Mouse (Mus musculus): Measurements from ENCODE around the gene Gm42688. TPM values are rescaled to one million over a fixed set of nuclear protein-coding genes. Genes with fewer than 3 reads are reported as not detected.

The Gm42688 gene
- polyA plus RNA-seq, 1 experiment = 1.9 TPM

GRCm38 (mm10) chr6:83136291-83136880 is 35.0 kb downstream of the Gm42688 start:
- TF ChIP-seq POLR2A (IDR thresholded peaks at IDR 0.05; ENCODE audit: low read depth, low read length) (peak; percentile 81), CTCF (IDR thresholded peaks at IDR 0.05; ENCODE audit: borderline replicate concordance, insufficient read depth, low read length) (no peak)
- peaks cover 6% of the 10 kb centered on the region; the same call in 1 of the 2 replicates for H3K4me1 ChIP-seq (ENCODE audit: control insufficient read depth, insufficient read depth, low read length)
- peak overlapping the region; percentile 56 for H3K4me3 ChIP-seq (ENCODE audit: insufficient read depth, low read length)
- peak overlapping the region; percentile 98 for H3K27ac ChIP-seq (ENCODE audit: insufficient read depth, low read length)

GRCm38 (mm10) chr6:83136881-83137575 is 35.6 kb downstream of the Gm42688 start:
- Histone ChIP-seq H3K4me1 (ENCODE audit: control insufficient read depth, insufficient read depth, low read length) (peaks cover 6% of the 10 kb centered on the region; the same call in 1 of the 2 replicates), H3K4me3 (ENCODE audit: insufficient read depth, low read length) (peak overlapping the region; percentile 56), H3K27ac (ENCODE audit: insufficient read depth, low read length) (peak overlapping the region; percentile 98)
- TF ChIP-seq POLR2A (IDR thresholded peaks at IDR 0.05; ENCODE audit: low read depth, low read length) = peak; percentile 71; the same call in 1 of the 2 replicates
- TF ChIP-seq CTCF (IDR thresholded peaks at IDR 0.05; ENCODE audit: borderline replicate concordance, insufficient read depth, low read length) = no peak

DNA sequence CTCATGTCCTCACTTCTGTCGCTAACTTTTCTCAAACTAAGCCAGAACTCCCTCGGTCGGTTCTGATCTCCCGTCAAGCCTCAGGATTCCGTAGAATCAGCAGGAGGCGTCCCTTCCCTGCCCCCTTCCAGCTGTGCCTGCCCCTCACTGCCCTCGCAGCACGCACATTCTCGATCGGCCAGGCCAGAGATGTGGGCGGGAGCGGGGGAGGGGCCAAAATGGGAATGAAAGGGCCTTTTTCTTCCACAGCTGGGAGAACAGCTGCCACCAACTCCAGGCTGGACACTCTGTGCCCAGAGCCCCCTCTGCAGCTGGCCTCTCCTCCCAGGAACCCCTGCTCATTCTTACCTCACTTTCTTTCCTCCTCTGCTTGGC is 36.1 kb downstream of the Gm42688 start:
- no peak for TF ChIP-seq CTCF (IDR thresholded peaks at IDR 0.05; ENCODE audit: borderline replicate concordance, insufficient read depth, low read length)
- TF ChIP-seq POLR2A (IDR thresholded peaks at IDR 0.05; ENCODE audit: low read depth, low read length) = peak; percentile 92
- Histone ChIP-seq H3K27ac (ENCODE audit: insufficient read depth, low read length) (peak overlapping the region; percentile 98), H3K4me3 (ENCODE audit: insufficient read depth, low read length) (peak overlapping the region; percentile 56), H3K4me1 (ENCODE audit: control insufficient read depth, insufficient read depth, low read length) (peaks cover 6% of the 10 kb centered on the region; the same call in 1 of the 2 replicates)

GRCm38 (mm10) chr6:83138056-83138455 is 36.6 kb downstream of the Gm42688 start:
- Histone ChIP-seq H3K4me3 (ENCODE audit: insufficient read depth, low read length) (peak overlapping the region; percentile 33), H3K4me1 (ENCODE audit: control insufficient read depth, insufficient read depth, low read length) (peaks cover 6% of the 10 kb centered on the region; the same call in 1 of the 2 replicates), H3K27ac (ENCODE audit: insufficient read depth, low read length) (peak overlapping the region; percentile 98)
- no peak; the same call in 1 of the 2 replicates for TF ChIP-seq POLR2A (IDR thresholded peaks at IDR 0.05; ENCODE audit: low read depth, low read length)
- peak; percentile 49; the same call in 1 of the 2 replicates for TF ChIP-seq CTCF (IDR thresholded peaks at IDR 0.05; ENCODE audit: borderline replicate concordance, insufficient read depth, low read length)

DNA sequence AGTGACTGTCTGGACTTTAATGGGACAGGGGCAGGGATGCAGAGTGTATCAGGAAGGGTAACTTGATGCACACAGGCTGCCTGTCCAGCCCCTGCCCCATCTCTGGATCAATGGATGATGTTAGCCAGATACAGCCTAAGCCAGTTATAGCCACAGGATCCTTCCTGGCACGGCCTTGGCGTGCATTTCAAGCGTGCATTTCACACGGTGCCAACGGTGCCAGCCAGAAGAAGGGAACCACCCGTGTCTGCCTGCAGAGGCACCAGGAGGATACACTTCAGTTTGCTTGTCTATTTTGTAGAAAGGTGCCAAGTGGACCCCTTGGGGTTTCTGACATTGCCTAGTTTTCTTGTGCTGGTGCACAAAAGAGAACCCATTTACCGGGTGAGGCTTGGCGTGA is 38.6 kb downstream of the Gm42688 start:
- Histone ChIP-seq H3K27ac (ENCODE audit: insufficient read depth, low read length) (no peak overlapping the region), H3K4me1 (ENCODE audit: control insufficient read depth, insufficient read depth, low read length) (peaks cover 12% of the 10 kb centered on the region; the same call in 1 of the 2 replicates), H3K4me3 (ENCODE audit: insufficient read depth, low read length) (no peak overlapping the region)
- TF ChIP-seq CTCF (IDR thresholded peaks at IDR 0.05; ENCODE audit: borderline replicate concordance, insufficient read depth, low read length) (no peak), POLR2A (IDR thresholded peaks at IDR 0.05; ENCODE audit: low read depth, low read length) (no peak)

DNA sequence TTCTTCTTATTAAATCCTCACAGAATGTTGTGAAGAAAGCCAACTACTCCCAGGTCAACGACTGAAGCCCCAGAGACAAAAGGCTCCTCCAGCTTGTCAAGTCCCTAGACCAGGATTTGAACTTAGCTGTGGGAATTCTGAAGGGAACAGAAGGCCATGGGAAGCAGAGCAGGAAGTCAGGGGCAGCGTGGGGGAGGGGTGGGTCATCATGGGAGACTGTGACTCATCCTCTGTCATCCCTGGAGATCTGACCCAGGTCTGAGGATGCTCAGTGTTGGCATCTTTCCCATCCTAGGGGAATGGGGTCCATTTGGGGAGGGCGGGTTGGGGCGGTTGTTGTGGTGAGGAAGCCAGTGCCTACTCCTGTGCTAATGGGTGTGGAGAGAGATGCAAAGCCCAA is 40.2 kb downstream of the Gm42688 start:
- H3K27ac ChIP-seq (ENCODE audit: insufficient read depth, low read length) = no peak overlapping the region
- no peak overlapping the region for H3K4me3 ChIP-seq (ENCODE audit: insufficient read depth, low read length)
- TF ChIP-seq CTCF (IDR thresholded peaks at IDR 0.05; ENCODE audit: borderline replicate concordance, insufficient read depth, low read length) (no peak), POLR2A (IDR thresholded peaks at IDR 0.05; ENCODE audit: low read depth, low read length) (no peak)
- peaks cover 21% of the 10 kb centered on the region for H3K4me1 ChIP-seq (ENCODE audit: control insufficient read depth, insufficient read depth, low read length)

DNA sequence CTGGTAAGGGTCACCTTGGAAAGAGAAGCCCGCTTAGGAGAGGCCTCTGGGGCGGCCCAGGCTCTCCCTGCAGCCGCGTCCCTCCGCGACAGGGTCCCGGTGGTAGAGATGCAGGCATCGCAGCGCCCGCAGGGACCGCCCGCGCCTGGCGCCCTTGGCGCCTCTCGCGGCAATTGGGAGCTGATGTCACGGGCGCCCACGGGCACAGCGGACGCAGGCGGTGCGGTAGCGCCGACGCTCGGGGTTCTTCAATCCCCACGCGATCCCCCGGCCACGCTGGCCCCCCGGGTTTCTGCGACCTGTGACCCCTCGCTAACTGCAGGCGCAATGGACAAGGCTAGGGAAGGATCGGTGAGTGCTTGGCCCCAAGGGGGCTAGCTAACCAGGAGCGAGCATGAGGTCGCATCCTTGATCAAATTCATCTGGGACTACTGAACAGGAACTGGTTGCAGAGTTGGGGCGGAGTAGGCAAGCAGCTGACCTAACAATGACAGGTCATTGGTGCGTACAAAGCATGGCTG is 40.9 kb downstream of the Gm42688 start:
- Histone ChIP-seq H3K27ac (ENCODE audit: insufficient read depth, low read length) (no peak overlapping the region), H3K4me3 (ENCODE audit: insufficient read depth, low read length) (no peak overlapping the region), H3K4me1 (ENCODE audit: control insufficient read depth, insufficient read depth, low read length) (peaks cover 21% of the 10 kb centered on the region)
- no peak for TF ChIP-seq POLR2A (IDR thresholded peaks at IDR 0.05; ENCODE audit: low read depth, low read length)
- no peak for TF ChIP-seq CTCF (IDR thresholded peaks at IDR 0.05; ENCODE audit: borderline replicate concordance, insufficient read depth, low read length)

- peaks cover 21% of the 10 kb centered on the region for H3K4me1 ChIP-seq (ENCODE audit: control insufficient read depth, insufficient read depth, low read length)
Measured at GRCm38 (mm10) chr6:83142886-83143285, 41.5 kb downstream of the Gm42688 start.

DNA sequence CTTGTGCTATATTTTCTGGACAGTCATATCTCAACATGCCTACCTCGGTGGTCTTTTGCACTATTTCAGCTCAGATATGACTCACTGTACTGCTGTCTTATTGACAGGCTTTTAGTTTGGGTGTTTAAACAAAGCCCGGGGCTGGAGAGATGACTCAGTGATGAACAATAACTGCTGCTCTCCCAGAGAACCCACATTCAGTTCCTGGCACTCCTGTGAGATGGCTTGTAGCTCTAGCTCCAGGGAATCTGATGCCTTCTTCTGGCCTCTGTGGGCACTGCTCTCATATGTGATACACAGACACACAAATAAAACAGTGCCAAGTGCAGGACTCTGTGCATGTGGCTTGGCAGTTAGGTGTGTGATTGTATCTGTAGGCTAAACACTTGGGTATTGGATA is 43.8 kb downstream of the Gm42688 start:
- TF ChIP-seq POLR2A (IDR thresholded peaks at IDR 0.05; ENCODE audit: low read depth, low read length) (no peak), CTCF (IDR thresholded peaks at IDR 0.05; ENCODE audit: borderline replicate concordance, insufficient read depth, low read length) (no peak)
- no peak overlapping the region for H3K4me3 ChIP-seq (ENCODE audit: insufficient read depth, low read length)
- H3K4me1 ChIP-seq (ENCODE audit: control insufficient read depth, insufficient read depth, low read length) = peaks cover 18% of the 10 kb centered on the region
- peak overlapping the region; percentile 28 for H3K27ac ChIP-seq (ENCODE audit: insufficient read depth, low read length)

More at GRCm38 (mm10) chr6:83142886-83143285, 41.5 kb downstream of the Gm42688 start:
- Histone ChIP-seq H3K4me3 (ENCODE audit: insufficient read depth, low read length) (no peak overlapping the region), H3K27ac (ENCODE audit: insufficient read depth, low read length) (no peak overlapping the region)
- TF ChIP-seq CTCF (IDR thresholded peaks at IDR 0.05; ENCODE audit: borderline replicate concordance, insufficient read depth, low read length) = no peak
- no peak for TF ChIP-seq POLR2A (IDR thresholded peaks at IDR 0.05; ENCODE audit: low read depth, low read length)

DNA sequence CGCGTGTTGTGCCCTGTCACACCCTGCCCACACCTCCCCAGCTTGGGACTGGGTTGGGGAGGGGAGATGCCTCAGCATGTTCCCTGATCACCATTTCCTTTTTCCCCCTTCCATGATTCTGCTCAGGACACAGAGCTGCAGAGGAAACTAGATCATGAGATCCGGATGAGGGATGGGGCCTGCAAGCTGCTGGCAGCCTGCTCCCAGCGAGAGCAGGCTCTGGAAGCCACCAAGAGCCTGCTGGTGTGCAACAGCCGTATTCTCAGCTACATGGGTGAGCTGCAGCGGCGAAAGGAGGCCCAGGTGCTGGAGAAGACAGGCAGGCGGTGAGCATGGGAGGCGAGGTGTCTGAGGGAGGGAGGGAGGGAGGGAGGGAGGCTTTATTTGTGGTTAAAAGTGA is 44.4 kb downstream of the Gm42688 start:
- TF ChIP-seq POLR2A (IDR thresholded peaks at IDR 0.05; ENCODE audit: low read depth, low read length) (no peak), CTCF (IDR thresholded peaks at IDR 0.05; ENCODE audit: borderline replicate concordance, insufficient read depth, low read length) (no peak)
- Histone ChIP-seq H3K27ac (ENCODE audit: insufficient read depth, low read length) (peak overlapping the region; percentile 16), H3K4me1 (ENCODE audit: control insufficient read depth, insufficient read depth, low read length) (peaks cover 18% of the 10 kb centered on the region), H3K4me3 (ENCODE audit: insufficient read depth, low read length) (no peak overlapping the region)
